Mouse (Mus musculus): ENCODE results near the gene B020011L13Rik. TPM values are rescaled to one million over a fixed set of nuclear protein-coding genes. Genes with fewer than 3 reads are reported as not detected.
"Not testable (repeated sequence)": the region's sequence is repeated elsewhere in the genome, so short reads cannot be mapped to it uniquely, and the experiment has no call there.

The B020011L13Rik gene
- polyA plus RNA-seq (2014; fragmentation: Nextera tagmentation; extraction: Ambion mirVana) = not detected in 2 replicates

DNA sequence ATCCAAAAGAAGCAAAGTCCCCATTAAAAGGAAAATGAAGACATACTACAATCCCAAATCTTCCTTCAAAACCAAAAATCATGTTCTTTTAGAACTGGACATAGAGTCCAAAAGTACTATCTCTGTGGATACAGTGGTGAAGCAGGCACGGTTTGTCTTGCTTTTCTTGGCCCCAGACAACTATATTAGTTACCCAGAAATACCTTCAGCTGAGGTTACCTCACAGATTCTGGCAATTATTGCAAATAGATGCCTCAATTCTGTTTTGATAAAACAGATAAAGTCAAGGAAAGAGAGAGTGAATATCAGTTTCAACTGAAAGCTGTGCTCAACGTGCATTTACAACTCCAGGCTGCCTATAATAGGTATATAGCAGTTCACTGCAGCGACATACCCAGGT is at the start of gene B020011L13Rik:
Gene B020011L13Rik (plus strand): TSS at position 301 of the 400 bp plus-strand sequence.
- not testable (repeated sequence) for H3K4me2 ChIP-seq; H3K4me1 ChIP-seq (ENCODE audit: control insufficient read depth, insufficient read depth, low read length); ATAC-seq (replicated peaks; ENCODE audit: insufficient number of reproducible peaks, low FRiP score, low TSS enrichment); H3K27me3 ChIP-seq (ENCODE audit: control insufficient read depth, insufficient read depth, low read length); H3K9ac ChIP-seq (ENCODE audit: low read depth, low read length); H3K9me3 ChIP-seq (replicated peaks; ENCODE audit: control insufficient read depth, low read length); H3K4me3 ChIP-seq (ENCODE audit: low read depth, low read length); H3K36me3 ChIP-seq (ENCODE audit: control insufficient read depth, insufficient read depth, low read length); H3K27ac ChIP-seq (ENCODE audit: low read depth, low read length)
- 58% methylated on average over 3 of the region's 3 CpGs for WGBS (ENCODE audit: insufficient replicate concordance)

DNA sequence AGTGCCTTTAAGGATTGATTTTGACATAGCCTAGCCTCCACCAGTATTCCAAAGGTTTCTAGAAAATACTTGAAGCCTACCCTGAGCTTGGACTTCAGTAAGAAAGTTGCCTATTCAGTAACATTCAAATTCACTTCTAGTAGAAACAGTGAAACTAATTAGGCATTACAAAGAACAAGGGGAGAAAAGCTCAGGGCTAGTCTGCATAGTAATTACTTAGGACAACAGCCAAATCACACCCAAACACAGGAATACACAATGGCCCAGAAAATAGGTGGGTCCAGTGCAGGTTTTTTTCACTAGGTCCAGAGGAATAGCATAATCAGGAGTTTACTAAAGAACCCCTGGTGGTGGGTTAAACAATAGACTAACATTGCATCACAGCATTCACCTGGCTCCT is 35.3 kb downstream of the B020011L13Rik start:
- H3K9ac ChIP-seq (ENCODE audit: low read depth, low read length); H3K9me3 ChIP-seq (replicated peaks; ENCODE audit: control insufficient read depth, low read length); H3K36me3 ChIP-seq (ENCODE audit: control insufficient read depth, insufficient read depth, low read length); H3K4me1 ChIP-seq (ENCODE audit: control insufficient read depth, insufficient read depth, low read length); H3K27ac ChIP-seq (ENCODE audit: low read depth, low read length); H3K4me3 ChIP-seq (ENCODE audit: low read depth, low read length); H3K27me3 ChIP-seq (ENCODE audit: control insufficient read depth, insufficient read depth, low read length); ATAC-seq (replicated peaks; ENCODE audit: insufficient number of reproducible peaks, low FRiP score, low TSS enrichment); H3K4me2 ChIP-seq: not testable (repeated sequence)

DNA sequence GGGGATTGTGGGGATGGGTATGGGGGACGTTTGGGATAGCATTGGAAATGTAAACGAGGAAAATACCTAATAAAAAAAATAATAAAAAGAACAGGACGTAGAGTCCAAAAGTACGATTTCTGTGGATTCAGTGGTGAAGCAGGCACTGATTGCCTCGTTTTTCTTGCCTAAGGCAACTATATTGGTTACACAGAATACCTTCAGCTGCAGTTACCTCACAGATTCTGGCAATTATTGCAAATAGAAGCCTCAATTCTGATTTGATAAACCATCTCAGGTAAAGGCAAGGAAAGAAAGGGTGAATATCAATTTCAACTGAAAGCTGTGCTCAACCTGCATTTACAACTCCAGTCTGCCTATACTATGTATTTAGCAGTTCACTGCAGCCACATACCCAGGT is 48.8 kb downstream of the B020011L13Rik start, which contains the start of gene Gm28360:
Gene Gm28360 (plus strand): TSS at position 301 of the 400 bp plus-strand sequence.
- not testable (repeated sequence) for H3K4me3 ChIP-seq (ENCODE audit: low read depth, low read length); H3K9me3 ChIP-seq (replicated peaks; ENCODE audit: control insufficient read depth, low read length); H3K27ac ChIP-seq (ENCODE audit: low read depth, low read length); H3K9ac ChIP-seq (ENCODE audit: low read depth, low read length); H3K4me1 ChIP-seq (ENCODE audit: control insufficient read depth, insufficient read depth, low read length); H3K36me3 ChIP-seq (ENCODE audit: control insufficient read depth, insufficient read depth, low read length); H3K4me2 ChIP-seq; ATAC-seq (replicated peaks; ENCODE audit: insufficient number of reproducible peaks, low FRiP score, low TSS enrichment); H3K27me3 ChIP-seq (ENCODE audit: control insufficient read depth, insufficient read depth, low read length)
- 56% methylated on average over 5 of the region's 5 CpGs for WGBS (ENCODE audit: insufficient replicate concordance)

DNA sequence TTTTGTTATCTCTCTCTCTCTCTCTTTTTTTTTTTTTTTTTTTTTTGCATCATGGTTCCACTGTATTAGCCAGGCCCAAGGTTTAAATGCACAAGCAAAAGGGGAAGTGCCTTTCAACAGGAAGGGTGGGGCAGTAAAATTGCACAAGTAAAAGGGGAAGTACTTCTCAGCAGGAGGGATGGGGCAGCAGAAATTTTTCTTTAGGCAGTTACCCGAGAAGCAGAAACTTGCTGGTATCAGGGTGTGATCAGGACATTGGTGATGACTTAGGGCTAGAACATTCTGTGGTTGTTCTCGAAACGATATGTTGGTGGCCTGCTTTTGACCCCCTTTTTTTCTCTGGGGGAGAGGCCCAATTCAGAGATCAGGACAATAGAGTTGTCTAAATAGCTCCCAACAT is 70.8 kb downstream of the B020011L13Rik start:
- H3K36me3 ChIP-seq (ENCODE audit: control insufficient read depth, insufficient read depth, low read length); ATAC-seq (replicated peaks; ENCODE audit: insufficient number of reproducible peaks, low FRiP score, low TSS enrichment); H3K9me3 ChIP-seq (replicated peaks; ENCODE audit: control insufficient read depth, low read length); H3K9ac ChIP-seq (ENCODE audit: low read depth, low read length); H3K4me3 ChIP-seq (ENCODE audit: low read depth, low read length); H3K4me2 ChIP-seq; H3K27ac ChIP-seq (ENCODE audit: low read depth, low read length); H3K4me1 ChIP-seq (ENCODE audit: control insufficient read depth, insufficient read depth, low read length); H3K27me3 ChIP-seq (ENCODE audit: control insufficient read depth, insufficient read depth, low read length): not testable (repeated sequence)
- 78% methylated on average over 3 of the region's 3 CpGs for WGBS (ENCODE audit: insufficient replicate concordance)

Other genes with a start within 250 kb of the B020011L13Rik start
- not detected in 2 replicates for gene Gm28363, start 84.0 kb upstream of the B020011L13Rik start, polyA plus RNA-seq (2014; fragmentation: Nextera tagmentation; extraction: Ambion mirVana)
- gene Gm28360, start 48.9 kb downstream of the B020011L13Rik start, polyA plus RNA-seq (2014; fragmentation: Nextera tagmentation; extraction: Ambion mirVana) = not detected in 2 replicates
- not detected in 2 replicates for gene Gm28168, start 146.9 kb downstream of the B020011L13Rik start, polyA plus RNA-seq (2014; fragmentation: Nextera tagmentation; extraction: Ambion mirVana)
- gene Gm7145, start 184.8 kb downstream of the B020011L13Rik start, polyA plus RNA-seq (2014; fragmentation: Nextera tagmentation; extraction: Ambion mirVana) = not detected in 2 replicates

Measured in heart, embryonic 11.5 days (tissue).